Comparison of ENCODE assay signal across 12 mouse cellular contexts in genomic region chr3:121467094-121467552, GRCm38 (mm10). TPM values are rescaled to one million over a fixed set of nuclear protein-coding genes. Genes with fewer than 3 reads are reported as not detected.
DNase-seq lines count a peak whose midpoint lies in the region; ATAC-seq lines count a peak whose summit lies in the region.
"Had no signal": no experiment of that assay in that cellular context is flagged by ENCODE, and none has a peak within 500 bp of the region (broad histone marks: within the 10 kb centered on the region; RNA-seq: fewer than 3 reads in every experiment).

No protein-coding gene starts in this region.

- H3K4me3 ChIP-seq in midbrain, embryonic 11.5 days (ENCODE audit: low read depth, low read length): no peak overlapping the region
- H3K4me3 ChIP-seq: erythroblast, embryonic 14.5 days; heart, embryonic 12.5 days; intestine, embryonic 15.5 days had no signal

- intact Hi-C loops in heart, postnatal 25 days (cut with DNase I): no loop called here

- peaks cover 25% of the 10 kb centered on the region for H3K4me1 ChIP-seq in midbrain, embryonic 11.5 days (ENCODE audit: control insufficient read depth, insufficient read depth, low read length)

- H3K27me3 ChIP-seq in midbrain, embryonic 11.5 days (ENCODE audit: control insufficient read depth, insufficient read depth, low read length): no peaks in the 10 kb centered on the region
- H3K27me3 ChIP-seq: heart, embryonic 12.5 days; intestine, embryonic 15.5 days; Patski had no signal

- 79% methylated on average over 10 of the region's 10 CpGs for WGBS in midbrain, embryonic 11.5 days

- DNase-seq in 416B (ENCODE audit: low read depth) (peak; percentile 46), ES-CJ7 (ENCODE audit: low read depth, low spot score) (peak; percentile 52)
- DNase-seq in kidney, adult 18-20 months: peak; percentile 20
- no peak for DNase-seq in urinary bladder, postnatal 36 days (ENCODE audit: low spot score in 2 of 2)
- DNase-seq in heart, postnatal 25 days (ENCODE audit: low spot score): no peak
- DNase-seq in adrenal gland, postnatal 36 days: no peak
- DNase-seq in midbrain, embryonic 11.5 days (ENCODE audit: low spot score, missing footprints): no peak

- H3K9me3 ChIP-seq in midbrain, embryonic 11.5 days (ENCODE audit: control insufficient read depth, low read length): no peaks in the 10 kb centered on the region
- H3K9me3 ChIP-seq: heart, embryonic 12.5 days; intestine, embryonic 15.5 days had no signal

- H3K9ac ChIP-seq in midbrain, embryonic 11.5 days (ENCODE audit: low read length): no peak overlapping the region
- H3K9ac ChIP-seq: heart, embryonic 12.5 days; intestine, embryonic 15.5 days had no signal

- no peak overlapping the region for H3K27ac ChIP-seq in midbrain, embryonic 11.5 days (ENCODE audit: low read depth, low read length)
- H3K27ac ChIP-seq: intestine, embryonic 15.5 days had no signal

- peak; percentile 71 for ATAC-seq in megakaryocyte-erythroid progenitor cell, adult 5-6 weeks (replicated peaks; ENCODE audit: low FRiP score, low TSS enrichment, poor library complexity, severe bottlenecking)
- no peak for ATAC-seq in midbrain, embryonic 11.5 days (ENCODE audit: low FRiP score)
- ATAC-seq: intestine, embryonic 15.5 days; Patski had no signal

- H3K4me2 ChIP-seq in midbrain, embryonic 11.5 days: no peak overlapping the region
- H3K4me2 ChIP-seq: heart, embryonic 12.5 days; intestine, embryonic 15.5 days had no signal

- no peaks in the 10 kb centered on the region for H3K36me3 ChIP-seq in midbrain, embryonic 11.5 days (ENCODE audit: control insufficient read depth, insufficient read depth, low read length)
- H3K36me3 ChIP-seq: heart, embryonic 12.5 days; intestine, embryonic 15.5 days had no signal

RNA-seq across cellular contexts. Expression of gene Cnn3, which starts 40.8 kb away (rescaled TPM):
- 29.9 and 35.0 TPM in 2 replicates for total RNA-seq in megakaryocyte-erythroid progenitor cell, adult 5-6 weeks (2014; fragmentation: Nextera tagmentation)
- 25.8 and 27.0 TPM in 2 replicates for total RNA-seq in megakaryocyte-erythroid progenitor cell, adult 5-6 weeks (2017)
- 10 to 100 TPM; 41.8 to 48.6 TPM for total RNA-seq in heart, postnatal 25 days (2021)
- total RNA-seq in adrenal gland, postnatal 36 days (2021): 100 to 1,000 TPM; 284 to 529 TPM
- polyA plus RNA-seq in midbrain, embryonic 11.5 days (2014; fragmentation: Nextera tagmentation; extraction: Ambion mirVana): 1,158 and 1,201 TPM in 2 replicates

Comparison
In these comparisons a context has a peak if more than half of its experiments do, and no peak if none do; other contexts are left out.
1. DNase-seq: peak in 416B (single experiment), ES-CJ7 (single experiment) and kidney, adult 18-20 months (single experiment); none in urinary bladder, postnatal 36 days (0 of 2), heart, postnatal 25 days (single experiment), adrenal gland, postnatal 36 days (0 of 2) and midbrain, embryonic 11.5 days (single experiment).
2. RNA of gene Cnn3, which starts 40.8 kb away (total RNA-seq): 284 to 529 TPM in adrenal gland, postnatal 36 days; 41.8 to 48.6 TPM in heart, postnatal 25 days and 25.8 to 35.0 TPM in megakaryocyte-erythroid progenitor cell, adult 5-6 weeks; every median in the first group is over 4 times any median in the second.